Mouse (Mus musculus): Measurements from ENCODE around the gene Serpine1. TPM values are rescaled to one million over a fixed set of nuclear protein-coding genes. Genes with fewer than 3 reads are reported as not detected.

The Serpine1 gene
- polyA plus RNA-seq (2012; rRNA removed), result 18.8 and 22.9 TPM in 2 replicates

DNA sequence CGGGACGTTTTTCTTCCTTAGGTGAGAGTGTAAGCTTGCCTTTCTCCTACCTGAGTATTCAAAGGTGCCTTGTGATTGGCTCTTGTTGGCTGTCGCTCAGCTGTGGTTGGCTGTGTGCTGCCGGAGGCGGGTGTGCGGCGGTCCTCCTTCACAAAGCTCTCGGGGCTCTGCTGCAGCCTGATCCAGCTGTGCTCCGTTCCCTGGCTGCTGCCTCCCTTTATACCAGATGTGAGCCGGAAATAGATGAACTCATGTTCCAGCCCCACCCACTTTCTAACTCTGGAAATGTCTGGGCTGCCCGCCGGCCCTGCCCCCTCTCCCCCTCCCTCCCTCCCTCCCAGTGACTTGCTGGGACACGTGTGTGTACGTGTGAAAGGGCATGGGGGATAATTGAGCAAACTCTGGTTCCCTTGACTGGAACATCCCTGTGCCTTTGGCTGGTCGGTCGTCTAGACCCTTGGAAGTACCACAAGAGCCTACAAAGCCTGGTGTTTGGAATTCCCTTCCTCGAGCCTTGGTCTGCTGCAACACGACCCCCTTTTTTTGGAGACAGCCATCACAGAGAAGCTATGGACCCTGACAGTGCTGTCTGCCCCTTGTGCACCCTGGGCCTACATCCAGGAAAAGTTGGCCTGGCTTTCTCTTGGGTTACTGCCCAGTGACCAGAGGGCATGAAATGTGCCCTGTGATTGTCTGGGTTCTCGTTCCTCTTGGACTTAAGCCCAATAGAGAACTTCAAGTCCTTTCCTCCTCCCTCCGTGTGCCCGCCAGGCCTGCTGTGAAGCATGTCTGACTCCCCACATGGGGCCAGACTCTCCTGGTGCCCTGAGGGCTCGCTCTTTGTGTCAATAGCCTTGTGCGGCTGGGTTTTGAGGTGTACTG is at the start of gene Serpine1:
Gene Serpine1 (minus strand): TSS at position 190 of the 882 bp plus-strand sequence.

DNA sequence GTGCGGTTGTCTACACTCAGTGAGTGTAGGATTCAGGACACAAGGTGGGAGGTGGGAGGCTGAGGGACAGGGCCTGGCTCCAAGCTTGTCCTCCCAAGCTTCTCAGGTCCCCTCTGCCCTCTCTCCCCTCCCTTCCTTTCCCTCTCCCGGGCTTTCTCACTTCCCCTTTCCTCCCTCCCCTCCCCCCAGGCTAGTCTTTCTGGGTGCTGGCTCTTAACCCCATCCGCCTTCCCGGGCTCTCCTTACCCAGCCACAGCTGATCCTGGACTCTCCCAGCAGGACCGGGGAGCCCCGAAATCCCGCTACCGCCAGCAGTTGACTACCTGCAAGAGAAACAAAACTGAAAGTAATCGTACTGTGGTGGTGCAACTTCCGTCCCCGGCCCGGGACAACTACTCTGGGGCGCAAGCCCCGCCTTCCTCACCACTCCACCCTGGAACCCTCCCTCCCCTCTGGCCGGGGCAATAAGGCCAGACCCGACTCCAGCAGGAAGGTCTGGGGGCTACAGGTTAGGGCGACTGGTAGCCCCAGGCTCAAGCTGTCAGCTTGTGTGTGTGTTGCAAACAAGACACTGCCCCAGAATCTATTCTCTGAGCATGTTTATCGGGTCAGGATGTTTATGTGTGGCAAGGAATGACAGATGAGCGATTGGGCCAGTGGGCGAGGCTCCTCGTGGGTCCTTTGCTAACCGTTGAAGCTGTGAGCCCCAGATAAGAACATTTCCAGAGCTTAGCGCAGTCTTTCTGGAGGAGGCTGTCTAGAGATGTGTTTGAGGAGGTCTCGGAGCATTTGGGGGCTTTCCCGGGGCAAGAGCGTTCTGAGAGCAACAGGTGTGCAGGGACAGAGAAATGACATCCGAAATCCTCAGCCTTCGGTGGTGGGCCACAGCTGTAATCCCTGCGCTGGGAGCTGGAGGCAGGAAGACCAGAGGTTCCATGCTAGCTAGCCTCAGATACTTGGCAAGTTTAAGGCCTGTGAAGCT is 44.1 kb upstream of the Serpine1 start, which contains the start of gene Trim56:
Gene Trim56 (minus strand): TSS at position 344 of the 982 bp plus-strand sequence.

DNA sequence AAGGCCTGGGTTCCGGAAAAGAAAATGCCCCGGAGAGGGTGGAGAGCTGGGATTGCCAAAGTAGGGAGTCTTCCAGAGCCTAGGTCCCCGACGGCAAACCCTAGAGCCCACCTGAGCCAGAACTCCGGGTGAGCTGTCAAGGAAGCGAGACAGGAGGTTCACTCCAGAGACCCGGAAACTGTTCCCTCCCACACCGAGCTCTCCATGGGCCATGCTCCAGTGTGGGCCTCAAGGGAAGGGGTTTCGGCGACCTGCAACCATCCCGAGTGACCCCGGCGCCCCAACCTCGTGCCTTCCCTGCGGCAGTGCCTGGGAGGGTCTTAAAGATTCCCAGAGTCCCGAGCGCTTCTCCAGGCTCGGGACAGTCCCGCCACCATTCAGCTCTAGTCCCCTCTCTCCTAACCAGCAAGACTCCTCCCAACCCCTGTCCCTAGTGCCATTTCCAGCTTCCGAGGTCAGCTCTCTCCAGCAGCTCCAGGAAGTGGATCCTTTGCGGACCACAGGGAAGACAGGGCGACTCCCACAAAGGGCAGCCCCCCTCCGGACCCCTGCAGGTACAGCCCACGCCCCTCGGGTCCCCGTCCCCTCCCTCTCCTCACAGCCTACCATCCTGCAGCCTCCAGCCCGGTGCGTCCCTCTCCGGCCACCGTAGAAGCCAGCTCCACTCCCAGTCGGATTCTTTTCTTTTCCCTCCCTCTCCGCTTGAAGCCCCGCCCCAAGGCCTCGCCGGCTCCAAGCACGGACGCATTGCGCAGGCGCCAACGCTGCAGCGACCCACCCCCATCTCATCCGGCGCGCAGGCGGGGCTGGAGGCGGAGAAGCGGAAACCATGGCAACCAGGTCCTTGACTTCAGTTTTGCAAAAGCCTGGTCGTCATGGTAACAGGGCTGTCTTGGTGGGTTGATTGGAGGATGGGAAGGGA is 26.4 kb downstream of the Serpine1 start, which contains the start of gene Ap1s1:
Gene Ap1s1 (minus strand): TSS at position 734 of the 922 bp plus-strand sequence.

DNA sequence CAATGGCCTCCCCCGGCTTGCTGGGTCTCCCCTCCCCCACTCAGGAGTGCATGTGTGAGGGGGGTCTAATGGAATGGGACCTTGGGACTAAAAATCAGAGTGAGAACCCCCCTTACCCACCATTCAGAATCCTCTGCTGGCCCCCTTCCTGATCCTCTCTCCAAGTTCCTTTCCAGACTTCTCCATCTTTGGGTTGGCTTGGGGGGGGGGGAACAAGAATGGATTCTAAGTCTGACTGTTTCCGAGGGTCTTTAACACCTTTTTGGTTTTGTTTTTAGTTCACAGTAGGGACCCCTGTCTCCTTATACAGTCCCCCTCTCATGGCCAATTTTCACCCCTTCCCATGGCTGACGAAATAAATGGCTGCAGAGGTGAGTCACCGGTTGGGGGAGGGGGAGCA is 46.0 kb downstream of the Serpine1 start, which contains the start of gene Vgf:
Gene Vgf (plus strand): TSS at position 301 of the 400 bp plus-strand sequence.

Other genes starting within 250 kb of the Serpine1 start
- 0.04 and 0.08 TPM in 2 replicates for gene Col26a1, start 189.1 kb downstream of the Serpine1 start, polyA plus RNA-seq (2012; rRNA removed)
- gene Ift22, start 164.1 kb downstream of the Serpine1 start, polyA plus RNA-seq (2012; rRNA removed), result 4.2 and 5.1 TPM in 2 replicates
- gene Fis1, start 119.0 kb downstream of the Serpine1 start, polyA plus RNA-seq (2012; rRNA removed), result 126 and 135 TPM in 2 replicates
- gene Cldn15, start 105.7 kb downstream of the Serpine1 start, polyA plus RNA-seq (2012; rRNA removed), result 7.6 and 10.3 TPM in 2 replicates
- 18.9 and 20.6 TPM in 2 replicates for gene Plod3, start 85.2 kb downstream of the Serpine1 start, polyA plus RNA-seq (2012; rRNA removed)
- 38.1 and 45.8 TPM in 2 replicates for gene Znhit1, start 84.2 kb downstream of the Serpine1 start, polyA plus RNA-seq (2012; rRNA removed)
- 0.02 TPM in 1 of 2 replicates, not detected in the other for gene Vgf, start 45.9 kb downstream of the Serpine1 start, polyA plus RNA-seq (2012; rRNA removed)
- 53.2 and 55.6 TPM in 2 replicates for gene Ap1s1, start 26.1 kb downstream of the Serpine1 start, polyA plus RNA-seq (2012; rRNA removed)
- gene Trim56, start 43.9 kb upstream of the Serpine1 start, polyA plus RNA-seq (2012; rRNA removed), result 4.3 and 4.7 TPM in 2 replicates
- not detected in 2 replicates for gene Muc3, start 77.1 kb upstream of the Serpine1 start, polyA plus RNA-seq (2012; rRNA removed)
- 0.10 and 0.14 TPM in 2 replicates for gene Muc3a, start 140.1 kb upstream of the Serpine1 start, polyA plus RNA-seq (2012; rRNA removed)
- 7.5 and 9.8 TPM in 2 replicates for gene Ache, start 215.3 kb upstream of the Serpine1 start, polyA plus RNA-seq (2012; rRNA removed)
- gene Ufsp1, start 222.4 kb upstream of the Serpine1 start, polyA plus RNA-seq (2012; rRNA removed), result 5.0 and 5.8 TPM in 2 replicates
- gene Srrt, start 235.4 kb upstream of the Serpine1 start, polyA plus RNA-seq (2012; rRNA removed), result 53.3 and 69.7 TPM in 2 replicates
- 8.9 and 9.3 TPM in 2 replicates for gene Trip6, start 242.1 kb upstream of the Serpine1 start, polyA plus RNA-seq (2012; rRNA removed)